Mouse (Mus musculus): ENCODE measurements at regions not wholly inside any gene's neighbourhood (a gene's known extent, or its start where the extent isn't known, plus 50 kb on each side); places are given as distances from the start of the nearest gene placed in this dataset.
A peak's percentile ranks its signal among the peaks of the same experiment; 100 is the strongest.

- TF ChIP-seq E2F4 (IDR thresholded peaks at IDR 0.05; ENCODE audit: insufficient read depth) (no peak), TCF12 (IDR thresholded peaks at IDR 0.05; ENCODE audit: insufficient read depth, poor library complexity, severe bottlenecking) (no peak), USF1 (IDR thresholded peaks at IDR 0.05; ENCODE audit: low read depth) (no peak), MYOD1 (IDR thresholded peaks at IDR 0.05; ENCODE audit: control insufficient read depth in 1 of 3, insufficient read length in 2 of 3, low read depth in 2 of 3) (no peak), TCF3 (IDR thresholded peaks at IDR 0.05; ENCODE audit: insufficient read length, low read depth) (no peak), SRF (IDR thresholded peaks at IDR 0.05; ENCODE audit: control insufficient read depth, insufficient read length, low read depth) (no peak), POLR2AphosphoS2 (IDR thresholded peaks at IDR 0.05; ENCODE audit: insufficient read length, low read depth) (no peak), REST (IDR thresholded peaks at IDR 0.05; ENCODE audit: insufficient read depth, insufficient read length) (no peak), MYOG (IDR thresholded peaks at IDR 0.05; ENCODE audit: control insufficient read depth in 1 of 3, insufficient read depth in 1 of 3, insufficient read length in 2 of 3, low read depth in 2 of 3) (no peak), POLR2A (IDR thresholded peaks at IDR 0.05; ENCODE audit: insufficient read length, low read depth) (no peak), CEBPB (IDR thresholded peaks at IDR 0.05; ENCODE audit: insufficient read depth, poor library complexity, severe bottlenecking) (no peak), MAX (IDR thresholded peaks at IDR 0.05; ENCODE audit: low read depth) (no peak)
- H3K27me3 ChIP-seq (ENCODE audit: control insufficient read depth, insufficient read depth, insufficient read length) = no peaks in the 10 kb centered on the region
Measured at GRCm38 (mm10) chr10:30280451-30280850, 80.1 kb upstream of the Cenpw start.

GRCm38 (mm10) chr10:30279978-30280377 lies 79.6 kb upstream of the Cenpw start:
- no peak overlapping the region for H3K4me2 ChIP-seq (ENCODE audit: low read depth)
- no peaks in the 10 kb centered on the region for H3K27me3 ChIP-seq (ENCODE audit: control insufficient read depth, insufficient read depth, insufficient read length)
- no peak overlapping the region for H3K4me3 ChIP-seq
- H3K36me3 ChIP-seq (ENCODE audit: control insufficient read depth, insufficient read depth) = no peaks in the 10 kb centered on the region
- TF ChIP-seq TCF12 (IDR thresholded peaks at IDR 0.05; ENCODE audit: insufficient read depth, poor library complexity, severe bottlenecking) (no peak), MAX (IDR thresholded peaks at IDR 0.05; ENCODE audit: low read depth) (no peak)
- no peak overlapping the region for H3ac ChIP-seq (ENCODE audit: control insufficient read depth, insufficient read length)
- no peaks in the 10 kb centered on the region for H3K79me2 ChIP-seq (ENCODE audit: control insufficient read depth, insufficient read depth)

More at GRCm38 (mm10) chr10:30280451-30280850, 80.1 kb upstream of the Cenpw start:
- no peaks in the 10 kb centered on the region for H3K79me2 ChIP-seq (ENCODE audit: control insufficient read depth, insufficient read depth)
- no peak overlapping the region for H3K4me3 ChIP-seq
- H3ac ChIP-seq (ENCODE audit: control insufficient read depth, insufficient read length) = no peak overlapping the region
- H3K36me3 ChIP-seq (ENCODE audit: control insufficient read depth, insufficient read depth) = no peaks in the 10 kb centered on the region
- H3K4me2 ChIP-seq (ENCODE audit: low read depth) = no peak overlapping the region

- Histone ChIP-seq H3K79me2 (ENCODE audit: control insufficient read depth, insufficient read depth) (no peaks in the 10 kb centered on the region), H3ac (ENCODE audit: control insufficient read depth, insufficient read length) (no peak overlapping the region), H3K36me3 (ENCODE audit: control insufficient read depth, insufficient read depth) (no peaks in the 10 kb centered on the region), H3K27me3 (ENCODE audit: control insufficient read depth, insufficient read depth, insufficient read length) (no peaks in the 10 kb centered on the region), H3K4me2 (ENCODE audit: low read depth) (no peak overlapping the region), H3K4me3 (no peak overlapping the region)
- no peak for TF ChIP-seq POLR2A (IDR thresholded peaks at IDR 0.05; ENCODE audit: insufficient read length, low read depth)
- TF ChIP-seq MYOD1 (IDR thresholded peaks at IDR 0.05; ENCODE audit: control insufficient read depth in 1 of 3, insufficient read length in 2 of 3, low read depth in 2 of 3) = no peak
- TF ChIP-seq E2F4 (IDR thresholded peaks at IDR 0.05; ENCODE audit: insufficient read depth) = no peak
Measured at GRCm38 (mm10) chr10:30278987-30279386, 78.6 kb upstream of the Cenpw start.

GRCm38 (mm10) chr10:30265129-30265528 lies 64.8 kb upstream of the Cenpw start:
- Histone ChIP-seq H3K4me2 (ENCODE audit: low read depth) (no peak overlapping the region), H3K27me3 (ENCODE audit: control insufficient read depth, insufficient read depth, insufficient read length) (no peaks in the 10 kb centered on the region), H3ac (ENCODE audit: control insufficient read depth, insufficient read length) (no peak overlapping the region), H3K36me3 (ENCODE audit: control insufficient read depth, insufficient read depth) (no peaks in the 10 kb centered on the region), H3K79me2 (ENCODE audit: control insufficient read depth, insufficient read depth) (no peaks in the 10 kb centered on the region), H3K4me3 (no peak overlapping the region)
- TF ChIP-seq USF1 (IDR thresholded peaks at IDR 0.05; ENCODE audit: low read depth) = no peak
- no peak for TF ChIP-seq TCF3 (IDR thresholded peaks at IDR 0.05; ENCODE audit: insufficient read length, low read depth)
- no peak for TF ChIP-seq MYOD1 (IDR thresholded peaks at IDR 0.05; ENCODE audit: control insufficient read depth in 1 of 3, insufficient read length in 2 of 3, low read depth in 2 of 3)
- no peak for TF ChIP-seq POLR2AphosphoS2 (IDR thresholded peaks at IDR 0.05; ENCODE audit: insufficient read length, low read depth)
- TF ChIP-seq MYOG (IDR thresholded peaks at IDR 0.05; ENCODE audit: control insufficient read depth in 1 of 3, insufficient read depth in 1 of 3, insufficient read length in 2 of 3, low read depth in 2 of 3) = no peak
- no peak for TF ChIP-seq SRF (IDR thresholded peaks at IDR 0.05; ENCODE audit: control insufficient read depth, insufficient read length, low read depth)
- no peak for TF ChIP-seq MAX (IDR thresholded peaks at IDR 0.05; ENCODE audit: low read depth)
- TF ChIP-seq REST (IDR thresholded peaks at IDR 0.05; ENCODE audit: insufficient read depth, insufficient read length) = no peak
- TF ChIP-seq CEBPB (IDR thresholded peaks at IDR 0.05; ENCODE audit: insufficient read depth, poor library complexity, severe bottlenecking) = no peak
- no peak for TF ChIP-seq TCF12 (IDR thresholded peaks at IDR 0.05; ENCODE audit: insufficient read depth, poor library complexity, severe bottlenecking)
- no peak for TF ChIP-seq E2F4 (IDR thresholded peaks at IDR 0.05; ENCODE audit: insufficient read depth)
- TF ChIP-seq POLR2A (IDR thresholded peaks at IDR 0.05; ENCODE audit: insufficient read length, low read depth) = no peak

- H3K4me3 ChIP-seq = no peak overlapping the region
- no peaks in the 10 kb centered on the region for H3K36me3 ChIP-seq (ENCODE audit: control insufficient read depth, insufficient read depth)
- H3K4me2 ChIP-seq (ENCODE audit: low read depth) = no peak overlapping the region
- H3K79me2 ChIP-seq (ENCODE audit: control insufficient read depth, insufficient read depth) = no peaks in the 10 kb centered on the region
- peak in 1 of 3 experiments; percentile 51 for TF ChIP-seq MYOD1 (IDR thresholded peaks at IDR 0.05; ENCODE audit: control insufficient read depth in 1 of 3, insufficient read length in 2 of 3, low read depth in 2 of 3)
- TF ChIP-seq E2F4 (IDR thresholded peaks at IDR 0.05; ENCODE audit: insufficient read depth) = no peak
- TF ChIP-seq POLR2AphosphoS2 (IDR thresholded peaks at IDR 0.05; ENCODE audit: insufficient read length, low read depth) = no peak
- TF ChIP-seq REST (IDR thresholded peaks at IDR 0.05; ENCODE audit: insufficient read depth, insufficient read length) = no peak
- TF ChIP-seq TCF12 (IDR thresholded peaks at IDR 0.05; ENCODE audit: insufficient read depth, poor library complexity, severe bottlenecking) = no peak
- no peak for TF ChIP-seq TCF3 (IDR thresholded peaks at IDR 0.05; ENCODE audit: insufficient read length, low read depth)
- TF ChIP-seq MAX (IDR thresholded peaks at IDR 0.05; ENCODE audit: low read depth) = no peak
- TF ChIP-seq SRF (IDR thresholded peaks at IDR 0.05; ENCODE audit: control insufficient read depth, insufficient read length, low read depth) = no peak
- TF ChIP-seq MYOG (IDR thresholded peaks at IDR 0.05; ENCODE audit: control insufficient read depth in 1 of 3, insufficient read depth in 1 of 3, insufficient read length in 2 of 3, low read depth in 2 of 3) = peak in 1 of 3 experiments; percentile 10
- peak; percentile 87 for TF ChIP-seq CEBPB (IDR thresholded peaks at IDR 0.05; ENCODE audit: insufficient read depth, poor library complexity, severe bottlenecking)
- TF ChIP-seq USF1 (IDR thresholded peaks at IDR 0.05; ENCODE audit: low read depth) = no peak
- no peak for TF ChIP-seq POLR2A (IDR thresholded peaks at IDR 0.05; ENCODE audit: insufficient read length, low read depth)
- no peaks in the 10 kb centered on the region for H3K27me3 ChIP-seq (ENCODE audit: control insufficient read depth, insufficient read depth, insufficient read length)
- no peak overlapping the region for H3ac ChIP-seq (ENCODE audit: control insufficient read depth, insufficient read length)
Measured at GRCm38 (mm10) chr10:30259716-30260115, 59.4 kb upstream of the Cenpw start.

Data from myocyte (in vitro differentiated cells).